14 mouse cellular contexts compared by ENCODE assay signal in genomic region chr2:3629096-3629495, GRCm38 (mm10). TPM values are rescaled to one million over a fixed set of nuclear protein-coding genes. Genes with fewer than 3 reads are reported as not detected.
A peak's percentile ranks its signal among the peaks of the same experiment; 100 is the strongest.
DNase-seq lines count a peak whose midpoint lies in the region; ATAC-seq and TF ChIP-seq lines count a peak whose summit lies in the region.
"Had no signal": no experiment of that assay in that cellular context is flagged by ENCODE, and none has a peak within 500 bp of the region (broad histone marks: within the 10 kb centered on the region; RNA-seq: fewer than 3 reads in every experiment).

No protein-coding gene starts in this region.

- no peaks in the 10 kb centered on the region for H3K79me2 ChIP-seq in liver, adult 2 months (ENCODE audit: control insufficient read depth, insufficient read depth, low read length)

- H3K36me3 ChIP-seq in liver, adult 2 months (ENCODE audit: control insufficient read depth, insufficient read depth, low read length): no peaks in the 10 kb centered on the region
- H3K36me3 ChIP-seq in liver, postnatal 0 days (replicated peaks; ENCODE audit: insufficient read depth, low read length): no peaks in the 10 kb centered on the region
- H3K36me3 ChIP-seq: embryonic facial prominence, embryonic 10.5 days; embryonic facial prominence, embryonic 12.5 days had no signal

- H3K4me1 ChIP-seq in liver, adult 2 months (ENCODE audit: control insufficient read depth, insufficient read depth, low read length): peaks cover 2% of the 10 kb centered on the region
- 0 out of 2 replicates have a peak, but pooled peaks cover 2% of the 10 kb centered on the region for H3K4me1 ChIP-seq in liver, postnatal 0 days (ENCODE audit: insufficient read depth)
- H3K4me1 ChIP-seq: embryonic facial prominence, embryonic 10.5 days; embryonic facial prominence, embryonic 12.5 days had no signal

- TF ChIP-seq CTCF in liver, adult 2 months (IDR thresholded peaks at IDR 0.05; ENCODE audit: low read depth, low read length): no peak
- no peak for TF ChIP-seq CTCF in liver, postnatal 0 days (IDR thresholded peaks at IDR 0.05; ENCODE audit: low read depth)

- no peak for TF ChIP-seq EP300 in liver, postnatal 0 days (IDR thresholded peaks at IDR 0.05; ENCODE audit: low read depth)

- H3K9ac ChIP-seq in liver, adult 2 months (ENCODE audit: low read depth, low read length): no peak overlapping the region
- no peak overlapping the region for H3K9ac ChIP-seq in liver, postnatal 0 days (replicated peaks)
- H3K9ac ChIP-seq: embryonic facial prominence, embryonic 12.5 days had no signal

- H3K27ac ChIP-seq in liver, adult 2 months (replicated peaks; ENCODE audit: insufficient read depth, low read depth, low read length): no peak overlapping the region
- H3K27ac ChIP-seq in liver, postnatal 0 days (ENCODE audit: low read depth): no peak overlapping the region
- H3K27ac ChIP-seq: embryonic facial prominence, embryonic 10.5 days; embryonic facial prominence, embryonic 12.5 days had no signal

- no peak overlapping the region for H3K4me3 ChIP-seq in liver, adult 2 months (ENCODE audit: insufficient read depth, low read depth, low read length)
- no peak overlapping the region for H3K4me3 ChIP-seq in liver, postnatal 0 days (ENCODE audit: low read depth, low read length)
- H3K4me3 ChIP-seq: embryonic facial prominence, embryonic 10.5 days; embryonic facial prominence, embryonic 12.5 days had no signal

- 42% methylated on average over 6 of the region's 6 CpGs for WGBS in liver, adult 2 months
- WGBS in liver, postnatal 0 days (ENCODE audit: insufficient replicate concordance): 78% methylated on average over 6 of the region's 6 CpGs

- H3K27me3 ChIP-seq in liver, adult 2 months (ENCODE audit: control insufficient read depth, insufficient read depth, low read length): no peaks in the 10 kb centered on the region
- no peaks in the 10 kb centered on the region for H3K27me3 ChIP-seq in liver, postnatal 0 days (ENCODE audit: insufficient read depth, low read length)
- H3K27me3 ChIP-seq: embryonic facial prominence, embryonic 12.5 days had no signal

- H3K4me2 ChIP-seq in liver, postnatal 0 days (ENCODE audit: low read depth, low read length): no peak overlapping the region
- H3K4me2 ChIP-seq: embryonic facial prominence, embryonic 12.5 days had no signal

- DNase-seq in heart, adult 11 months: peak; percentile 56
- no peak for DNase-seq in heart, adult 9 months (ENCODE audit: low spot score in 2 of 2)
- DNase-seq in liver, adult 2 months (ENCODE audit: extremely low read depth, low read depth, low spot score): peak; percentile 56
- DNase-seq in liver, postnatal 0 days: no peak
- no peak for DNase-seq in frontal cortex, postnatal 36 days (ENCODE audit: low spot score in 2 of 2)
- DNase-seq: adrenal gland, adult 2 months; adrenal gland, postnatal 10 days; cerebellum, adult 11-12 months; cerebellum, adult 2 months; cerebellum, adult 9-10 months had no signal

- no peak for ATAC-seq in liver, postnatal 0 days
- ATAC-seq: forebrain, embryonic 14.5 days; forebrain, embryonic 16.5 days had no signal

- no peaks in the 10 kb centered on the region for H3K9me3 ChIP-seq in liver, postnatal 0 days (ENCODE audit: low read length)
- H3K9me3 ChIP-seq: embryonic facial prominence, embryonic 10.5 days had no signal

- no peak for TF ChIP-seq POLR2A in liver, adult 2 months (IDR thresholded peaks at IDR 0.05; ENCODE audit: extremely low read depth, insufficient read depth, low read length)

RNA-seq across cellular contexts. Expression of gene Fam107b, which starts 58.8 kb away (rescaled TPM):
- 50.6 and 68.6 TPM in 2 replicates for total RNA-seq in liver, adult 2 months (2014; rRNA removed)
- 13.7 and 18.3 TPM in 2 replicates for polyA plus RNA-seq in liver, adult 2 months (2012; rRNA removed)
- 20.5 and 23.1 TPM in 2 replicates for polyA plus RNA-seq in liver, postnatal 0 days (2015; fragmentation: Nextera tagmentation; extraction: Ambion mirVana)

Comparison
In these comparisons a context has a peak if more than half of its experiments do, and no peak if none do; other contexts are left out.
1. DNase-seq: peak in heart, adult 11 months (single experiment) and liver, adult 2 months (single experiment); none in heart, adult 9 months (0 of 2), liver, postnatal 0 days (single experiment) and frontal cortex, postnatal 36 days (0 of 2).